Mouse (Mus musculus): ENCODE data around the gene Fbxo9.

DNA sequence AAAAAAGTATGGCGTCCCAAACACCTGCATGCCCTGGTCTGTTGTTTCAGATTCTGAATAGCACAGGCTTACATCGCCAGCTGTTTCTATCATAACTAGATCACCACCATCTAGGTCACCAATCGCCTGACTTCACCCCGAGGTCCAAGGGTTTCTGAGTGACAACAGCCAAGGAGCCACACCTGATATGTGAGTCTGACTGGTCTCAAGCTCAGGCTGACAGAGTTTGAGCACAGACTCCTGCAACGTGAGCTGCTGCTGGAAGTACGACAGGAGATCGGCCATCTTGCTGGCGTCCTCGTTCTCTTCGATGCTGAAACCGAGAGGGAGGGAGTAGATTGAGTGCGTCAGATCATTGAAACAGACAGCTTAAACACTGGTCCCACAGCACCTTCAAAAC, 13.2 kb downstream of the Fbxo9 start:
- TF ChIP-seq CTCF (IDR thresholded peaks at IDR 0.05; ENCODE audit: low read depth) (no peak), EP300 (IDR thresholded peaks at IDR 0.05; ENCODE audit: low read depth) (no peak)

All from heart, postnatal 0 days (tissue).